Mouse (Mus musculus): ENCODE data around the gene Six4.

- TF ChIP-seq MYOG (IDR thresholded peaks at IDR 0.05; ENCODE audit: control insufficient read depth in 1 of 3, insufficient read depth in 1 of 3, insufficient read length in 2 of 3, low read depth in 2 of 3) (no peak), POLR2A (IDR thresholded peaks at IDR 0.05; ENCODE audit: insufficient read length, low read depth) (no peak), E2F4 (IDR thresholded peaks at IDR 0.05; ENCODE audit: insufficient read depth) (no peak), USF1 (IDR thresholded peaks at IDR 0.05; ENCODE audit: low read depth) (no peak), REST (IDR thresholded peaks at IDR 0.05; ENCODE audit: insufficient read depth, insufficient read length) (no peak), MYOD1 (IDR thresholded peaks at IDR 0.05; ENCODE audit: control insufficient read depth in 1 of 3, insufficient read length in 2 of 3, low read depth in 2 of 3) (no peak), TCF3 (IDR thresholded peaks at IDR 0.05; ENCODE audit: insufficient read length, low read depth) (no peak), CEBPB (IDR thresholded peaks at IDR 0.05; ENCODE audit: insufficient read depth, poor library complexity, severe bottlenecking) (no peak), TCF12 (IDR thresholded peaks at IDR 0.05; ENCODE audit: insufficient read depth, poor library complexity, severe bottlenecking) (no peak), MAX (IDR thresholded peaks at IDR 0.05; ENCODE audit: low read depth) (no peak)
Measured at GRCm38 (mm10) chr12:73085739-73086630, 27.3 kb downstream of the Six4 start.
